Mouse (Mus musculus) thymus, postnatal 25 days (tissue): ENCODE measurements around the gene Cela1.

ENCODE experiments used
- DNase-seq: peaks from one replicate; pipeline ENCODE4 v3.0.0; 2022

Cela1 gene

GRCm38 (mm10) chr15:100667871-100668545 is 19.7 kb downstream of the Cela1 start:
- peak; percentile 67 for DNase-seq

- no peak for DNase-seq
These were observed 20.3 kb downstream of the Cela1 start for GRCm38 (mm10) chr15:100667420-100667819.

- DNase-seq: peak; percentile 51
These were observed 20.9 kb downstream of the Cela1 start for GRCm38 (mm10) chr15:100666851-100667250.

GRCm38 (mm10) chr15:100666219-100666696 is 21.5 kb downstream of the Cela1 start:
- DNase-seq: peak; percentile 60

- DNase-seq: no peak
These were observed 22.1 kb downstream of the Cela1 start for GRCm38 (mm10) chr15:100665411-100666218.

GRCm38 (mm10) chr15:100664813-100665274 is 22.9 kb downstream of the Cela1 start:
- DNase-seq: peak; percentile 76

GRCm38 (mm10) chr15:100660805-100661204 is 26.9 kb downstream of the Cela1 start:
- DNase-seq: no peak

- DNase-seq: no peak
These were observed 27.4 kb downstream of the Cela1 start for GRCm38 (mm10) chr15:100660306-100660705.

- DNase-seq: no peak
These were observed 32.5 kb downstream of the Cela1 start for GRCm38 (mm10) chr15:100655201-100655600.

- DNase-seq: no peak
These were observed 33.5 kb downstream of the Cela1 start for GRCm38 (mm10) chr15:100654271-100654670.

GRCm38 (mm10) chr15:100651610-100652009 is 36.1 kb downstream of the Cela1 start:
- DNase-seq: no peak

- no peak for DNase-seq
These were observed 37.6 kb downstream of the Cela1 start for GRCm38 (mm10) chr15:100650111-100650510.

- no peak for DNase-seq
These were observed 41.6 kb downstream of the Cela1 start for GRCm38 (mm10) chr15:100646161-100646560.

- no peak for DNase-seq
These were observed 45.3 kb downstream of the Cela1 start for GRCm38 (mm10) chr15:100642451-100642850.

- no peak for DNase-seq
These were observed 46.4 kb downstream of the Cela1 start for GRCm38 (mm10) chr15:100641226-100641810.

- DNase-seq: peak; percentile 22
These were observed 47.6 kb downstream of the Cela1 start for GRCm38 (mm10) chr15:100639972-100640750.

GRCm38 (mm10) chr15:100637661-100638060 is 50.1 kb downstream of the Cela1 start:
- DNase-seq: peak; percentile 68

- DNase-seq: no peak
These were observed 50.8 kb downstream of the Cela1 start, which contains the start of gene Smagp for GRCm38 (mm10) chr15:100636700-100637501. Gene Smagp, minus strand, starts transcription at chr15:100636940.

- DNase-seq: no peak
These were observed 51.7 kb downstream of the Cela1 start for GRCm38 (mm10) chr15:100635851-100636645.

GRCm38 (mm10) chr15:100635239-100635638 is 52.5 kb downstream of the Cela1 start:
- DNase-seq: no peak

GRCm38 (mm10) chr15:100633341-100633740 is 54.4 kb downstream of the Cela1 start:
- no peak for DNase-seq
